Mouse (Mus musculus) liver, adult 2 months (tissue): ENCODE results near the gene Sgip1.

Experiments
- CTCF ChIP-seq: fragments of 200-500 bp; IDR thresholded peaks from 2 replicates; pipeline ENCODE4 v1.5.1; 2011; ENCODE audit warnings: low read depth, low read length, control low read depth
- POLR2A ChIP-seq: fragments of 200-500 bp; IDR thresholded peaks from 2 replicates; pipeline ENCODE4 v1.6.1; 2011; ENCODE audit warnings: low read length, control low read depth; ENCODE audit not compliant: insufficient read depth; ENCODE audit errors: extremely low read depth

GRCm38 (mm10) chr4:102773841-102774240 is 32.7 kb downstream of the Sgip1 start:
- TF ChIP-seq CTCF: no peak
- no peak for TF ChIP-seq POLR2A
